Mouse (Mus musculus) MEL (cell line): ENCODE data around the gene Ccdc173. TPM values are rescaled to one million over a fixed set of nuclear protein-coding genes. Genes with fewer than 3 reads are reported as not detected.

Source experiments
- DNase-seq: peaks from one replicate; pipeline ENCODE4 v3.0.0; 2011; ENCODE audit warnings: low read depth, low spot score
- H3K27ac ChIP-seq: 2 replicates; pipeline ENCODE4 v1.5.1; 2012; ENCODE audit warnings: low read depth, mild to moderate bottlenecking, control low read depth, low read length, moderate library complexity; ENCODE audit not compliant: control insufficient read depth
- H3K27me3 ChIP-seq, 2 experiments: fragments of 150-350 bp in 1 of 2; sonication (generic) in 1 of 2; 2 replicates each; pipeline ENCODE4 v1.6.1; 2012; ENCODE audit warnings: low read length in 2 of 2, mild to moderate bottlenecking in 2 of 2, improper control_type of control experiment in 1 of 2, moderate library complexity in 1 of 2; ENCODE audit not compliant: insufficient read depth in 2 of 2, control insufficient read depth in 1 of 2
- H3K36me3 ChIP-seq, 2 experiments: 2 replicates each; pipeline ENCODE4 v1.6.1; 2012 to 2014; ENCODE audit warnings: low read length in 2 of 2, improper control_type of control experiment in 1 of 2, inconsistent platforms in 1 of 2, mild to moderate bottlenecking in 1 of 2; ENCODE audit not compliant: insufficient read depth in 2 of 2, control insufficient read depth in 1 of 2
- H3K4me1 ChIP-seq, 2 experiments: fragments of 150-350 bp in 1 of 2; sonication (generic) in 1 of 2; 2 replicates each; pipeline ENCODE4 v1.6.1; 2012; ENCODE audit warnings: low read length in 2 of 2, improper control_type of control experiment in 1 of 2, mild to moderate bottlenecking in 1 of 2; ENCODE audit not compliant: insufficient read depth in 2 of 2, control insufficient read depth in 1 of 2
- H3K4me3 ChIP-seq, 2 experiments: fragments of 150-350 bp in 1 of 2; sonication (generic) in 1 of 2; 2 replicates each; pipeline ENCODE4 v1.5.1; 2012; ENCODE audit warnings: low read depth in 2 of 2, low read length in 2 of 2, mild to moderate bottlenecking in 2 of 2, moderate library complexity in 2 of 2, control low read depth in 1 of 2, improper control_type of control experiment in 1 of 2; ENCODE audit not compliant: control insufficient read depth in 1 of 2, insufficient read depth in 1 of 2
- H3K79me2 ChIP-seq: 2 replicates; pipeline ENCODE4 v1.6.1; 2012; ENCODE audit warnings: mild to moderate bottlenecking, low read length, moderate library complexity; ENCODE audit not compliant: control insufficient read depth, poor library complexity, insufficient read depth
- H3K9ac ChIP-seq: 2 replicates; pipeline ENCODE4 v1.6.1; 2012; ENCODE audit warnings: low read depth, mild to moderate bottlenecking, control low read depth, low read length, moderate library complexity; ENCODE audit not compliant: control insufficient read depth, poor library complexity, severe bottlenecking
- H3K9me3 ChIP-seq: fragments of 150-350 bp; sonication (generic); replicated peaks from 2 replicates; pipeline ENCODE4 v1.6.1; 2012; ENCODE audit warnings: mild to moderate bottlenecking, low read length, improper control_type of control experiment, moderate library complexity; ENCODE audit not compliant: insufficient read depth
- CHD2 ChIP-seq: IDR thresholded peaks from 2 replicates; pipeline ENCODE4 v1.6.1; 2011; ENCODE audit warnings: low read length, improper control_type of control experiment
- GABPA ChIP-seq: IDR thresholded peaks from 2 replicates; pipeline ENCODE4 v1.6.1; 2012; ENCODE audit warnings: low read depth, mild to moderate bottlenecking, inconsistent platforms, low read length, improper control_type of control experiment, moderate library complexity
- JUND ChIP-seq: IDR thresholded peaks from 2 replicates; pipeline ENCODE4 v1.6.1; 2011; ENCODE audit warnings: low read depth, mild to moderate bottlenecking, improper control_type of control experiment, low read length
- MAFK ChIP-seq: IDR thresholded peaks from 2 replicates; pipeline ENCODE4 v1.6.1; 2011; ENCODE audit warnings: low read depth, mild to moderate bottlenecking, low read length, improper control_type of control experiment, borderline replicate concordance
- MAZ ChIP-seq: IDR thresholded peaks from 2 replicates; pipeline ENCODE4 v1.6.1; 2012; ENCODE audit warnings: low read depth, mild to moderate bottlenecking, inconsistent platforms, low read length, improper control_type of control experiment
- MYB ChIP-seq: IDR thresholded peaks from 2 replicates; pipeline ENCODE4 v1.6.1; 2011; ENCODE audit warnings: mild to moderate bottlenecking, low read depth, low read length, improper control_type of control experiment
- MYC ChIP-seq: IDR thresholded peaks from 2 replicates; pipeline ENCODE4 v1.6.1; 2011; ENCODE audit warnings: low read depth, mild to moderate bottlenecking, low read length, improper control_type of control experiment, moderate library complexity
- NRF1 ChIP-seq: IDR thresholded peaks from 2 replicates; pipeline ENCODE4 v1.6.1; 2014; ENCODE audit warnings: low read depth, mild to moderate bottlenecking, inconsistent platforms, low read length, improper control_type of control experiment, moderate library complexity; ENCODE audit not compliant: poor library complexity, insufficient read depth, severe bottlenecking
- POLR2AphosphoS5 ChIP-seq: IDR thresholded peaks from 2 replicates; pipeline ENCODE4 v1.6.1; 2012; ENCODE audit warnings: low read depth, borderline replicate concordance, mild to moderate bottlenecking, inconsistent platforms, low read length, moderate library complexity, mixed read lengths
- RAD21 ChIP-seq: IDR thresholded peaks from 2 replicates; pipeline ENCODE4 v1.6.1; 2011; ENCODE audit warnings: mild to moderate bottlenecking, low read depth, low read length, improper control_type of control experiment
- RCOR1 ChIP-seq: IDR thresholded peaks from 2 replicates; pipeline ENCODE4 v1.6.1; 2012; ENCODE audit warnings: low read depth, mild to moderate bottlenecking, inconsistent platforms, low read length, improper control_type of control experiment
- SIN3A ChIP-seq: IDR thresholded peaks from 2 replicates; pipeline ENCODE4 v1.6.1; 2012; ENCODE audit warnings: low read length, improper control_type of control experiment, inconsistent platforms
- TAL1 ChIP-seq: IDR thresholded peaks from 2 replicates; pipeline ENCODE4 v1.6.1; 2012; ENCODE audit warnings: mild to moderate bottlenecking, inconsistent platforms, low read length, moderate library complexity, mixed read lengths
- UBTF ChIP-seq: IDR thresholded peaks from 2 replicates; pipeline ENCODE4 v1.6.1; 2012; ENCODE audit warnings: low read depth, mild to moderate bottlenecking, inconsistent platforms, low read length, improper control_type of control experiment, moderate library complexity, borderline replicate concordance; ENCODE audit not compliant: insufficient read depth
- USF1 ChIP-seq: IDR thresholded peaks from 2 replicates; pipeline ENCODE4 v1.6.1; 2014; ENCODE audit warnings: low read depth, mild to moderate bottlenecking, inconsistent platforms, low read length, improper control_type of control experiment, moderate library complexity
- USF2 ChIP-seq, 2 experiments: IDR thresholded peaks; 2 replicates each; pipeline ENCODE4 v1.6.1; 2011 to 2012; ENCODE audit warnings: improper control_type of control experiment in 2 of 2, low read length in 2 of 2, borderline replicate concordance in 1 of 2, inconsistent platforms in 1 of 2, low read depth in 1 of 2, mild to moderate bottlenecking in 1 of 2; ENCODE audit not compliant: insufficient read depth in 1 of 2
- ZC3H11A ChIP-seq: IDR thresholded peaks from 2 replicates; pipeline ENCODE4 v1.6.1; 2012; ENCODE audit warnings: low read depth, mild to moderate bottlenecking, inconsistent platforms, low read length, improper control_type of control experiment
- polyA plus RNA-seq, 2 experiments: library from polyadenylated mRNA; stranded (reverse) in 1 of 2; unstranded in 1 of 2; fragments of >175 nt in 1 of 2; fragments of >200 nt in 1 of 2; gene quantifications; 2 replicates each; pipeline versions ENCODE4 v1.2.1 to v1.2.4; 2012; ENCODE audit warnings: low replicate concordance in 2 of 2, low read depth in 1 of 2; ENCODE audit not compliant: insufficient read length in 2 of 2, insufficient read depth in 1 of 2, missing spikeins in 1 of 2
- total RNA-seq: library from RNA; depleted of rRNA; stranded (reverse); fragments of 300-350 nt; gene quantifications from 2 replicates; pipeline ENCODE4 v1.2.3, GENCODE M21; 2012

Gene Ccdc173
- total and polyA plus RNA-seq, 3 experiments: 1.1 to 1.9 TPM; not detected in 1

GRCm38 (mm10) chr2:69821711-69822110, 32.3 kb upstream of the Ccdc173 start, which contains the start of gene Klhl23 (continued):
- TF ChIP-seq MYB (peak; percentile 23; the same call in 1 of the 2 replicates), MAFK (no peak), SIN3A (peak; percentile 84), MAZ (peak; percentile 43; the same call in 1 of the 2 replicates), RAD21 (no peak), USF1 (no peak)
- TF ChIP-seq, all 39 proteins: peak for 17

GRCm38 (mm10) chr2:69820201-69820600, 30.8 kb upstream of the Ccdc173 start:
- Histone ChIP-seq H3K36me3 (peaks cover 0 to 43% of the 10 kb centered on the region in 2 experiments; a peak in 3 of 4 replicates), H3K4me3 (no peak overlapping the region), H3K79me2 (peaks cover 14% of the 10 kb centered on the region), H3K27ac (no peak overlapping the region), H3K9ac (no peak overlapping the region), H3K4me1 (peaks cover 26 to 38% of the 10 kb centered on the region in 2 experiments), H3K9me3 (no peaks in the 10 kb centered on the region), H3K27me3 (no peaks in the 10 kb centered on the region)
- TF ChIP-seq RCOR1: no peak
- TF ChIP-seq GABPA: no peak
- no peak for TF ChIP-seq POLR2AphosphoS5
- TF ChIP-seq RAD21: no peak
- no peak for TF ChIP-seq NRF1
- TF ChIP-seq UBTF: no peak
- no peak for TF ChIP-seq USF2 (IDR thresholded peaks at IDR 0.05; ENCODE audit: borderline replicate concordance in 1 of 2, insufficient read depth in 1 of 2, low read depth in 1 of 2, low read length in 2 of 2)
- no peak for TF ChIP-seq CHD2
- TF ChIP-seq ZC3H11A: no peak
- no peak for TF ChIP-seq JUND
- no peak for TF ChIP-seq SIN3A
- TF ChIP-seq MYC: no peak
- TF ChIP-seq TAL1: no peak
- peak; percentile 28 for DNase-seq
